Mouse (Mus musculus) left cerebral cortex, postnatal 36 days (tissue): ENCODE results near the gene Prkd3. TPM values are rescaled to one million over a fixed set of nuclear protein-coding genes. Genes with fewer than 3 reads are reported as not detected.

Experiments
- DNase-seq, 2 experiments: peaks; one replicate each; pipeline ENCODE4 v3.0.0; 2021 to 2022; ENCODE audit warnings: low spot score in 2 of 2, mixed read lengths in 1 of 2
- intact Hi-C: fragments of 180-260 bp; cut with DNase I; formaldehyde crosslinking; loops from one replicate; pipeline ENCODE4 v1.15.1; 2025
- total RNA-seq, 2 experiments: library from RNA; stranded (reverse); gene quantifications; 2 replicates each; pipeline ENCODE4 v1.2.3; 2021

Prkd3 gene
- total RNA-seq, 2 experiments from 2014 or later, result 10.1 to 10.2 TPM

- intact Hi-C loops, result loop anchor here (5.0 kb wide), 1 partner anchor 53 kb away; no protein-coding TSS in a partner anchor
- no peak for DNase-seq
Observed at GRCm38 (mm10) chr17:79014911-79015685, 5.5 kb downstream of the Prkd3 start.

DNA sequence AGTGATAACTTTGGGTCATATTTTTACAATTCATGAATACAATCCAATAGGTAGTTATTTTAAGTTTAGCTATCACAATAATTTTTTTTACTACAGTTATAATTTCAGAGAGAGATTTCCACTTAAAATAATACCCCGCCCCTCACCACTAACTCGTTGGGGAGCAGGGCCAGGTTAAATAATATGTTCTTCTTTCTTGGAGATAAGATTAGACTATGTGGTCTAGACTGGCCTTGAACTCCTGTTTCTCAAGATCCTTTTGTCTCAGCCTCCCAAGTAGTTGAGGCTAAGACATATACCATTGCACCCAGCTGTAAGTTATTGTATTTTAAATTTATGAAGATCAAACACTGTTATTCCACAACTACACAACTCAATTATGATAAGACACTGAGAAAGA, 7.0 kb downstream of the Prkd3 start:
- DNase-seq, result no peak
- intact Hi-C loops, result no loop called here

GRCm38 (mm10) chr17:78999745-79000270, 20.8 kb downstream of the Prkd3 start:
- intact Hi-C loops, result no loop called here
- no peak for DNase-seq

DNA sequence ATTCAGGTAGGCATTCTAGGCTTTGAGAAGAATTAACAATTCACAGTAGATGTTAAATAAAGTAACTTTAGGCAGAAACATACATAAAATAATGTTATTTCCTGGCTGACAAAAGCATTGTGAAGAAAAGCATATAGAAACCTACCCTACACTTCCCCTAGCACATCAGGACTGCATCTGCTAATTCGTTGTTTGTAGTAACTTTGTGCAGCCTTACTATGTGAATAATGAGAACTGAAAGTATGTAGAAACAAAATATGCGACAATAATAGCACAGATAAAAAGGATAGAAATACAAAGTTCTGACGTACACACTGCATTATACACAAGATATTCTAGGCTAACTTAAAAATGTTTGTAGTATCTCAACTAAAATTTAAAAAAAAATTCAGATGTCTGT, 21.4 kb downstream of the Prkd3 start:
- intact Hi-C loops, result no loop called here
- DNase-seq, result no peak

- DNase-seq, result no peak
- intact Hi-C loops, result loop anchor here (1.0 kb wide), 1 partner anchor 23 kb away; no protein-coding TSS in a partner anchor
Observed at GRCm38 (mm10) chr17:78998130-78998529, 22.5 kb downstream of the Prkd3 start.

GRCm38 (mm10) chr17:78994931-78995820, 25.4 kb downstream of the Prkd3 start:
- no peak for DNase-seq

GRCm38 (mm10) chr17:78994382-78994781, 26.2 kb downstream of the Prkd3 start:
- intact Hi-C loops, result no loop called here
- DNase-seq, result no peak

More at GRCm38 (mm10) chr17:78994931-78995820, 25.4 kb downstream of the Prkd3 start:
- intact Hi-C loops, result no loop called here

GRCm38 (mm10) chr17:78993670-78994069, 26.9 kb downstream of the Prkd3 start:
- no peak for DNase-seq
- intact Hi-C loops, result no loop called here

- intact Hi-C loops, result no loop called here
Observed at GRCm38 (mm10) chr17:78992303-78993027, 28.2 kb downstream of the Prkd3 start.

DNA sequence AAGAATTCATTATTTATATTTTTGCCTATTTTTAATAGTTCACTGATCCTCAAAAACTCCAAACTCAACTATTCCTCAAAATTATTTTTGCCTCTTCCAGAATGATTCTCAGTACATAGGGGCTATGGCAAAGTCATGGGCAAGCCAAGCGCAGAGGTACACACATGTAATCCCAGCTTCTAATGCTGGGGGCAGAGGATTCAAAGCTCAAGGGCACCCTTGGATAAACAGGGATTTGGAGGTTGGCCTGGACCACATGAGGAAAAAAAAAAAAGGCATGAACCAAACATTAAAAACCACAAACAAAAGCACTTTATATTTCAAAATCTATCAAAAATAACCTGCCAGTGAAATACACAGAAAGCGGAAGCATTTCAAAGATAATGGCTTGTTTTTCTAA, 29.1 kb downstream of the Prkd3 start:
- intact Hi-C loops, result no loop called here
- DNase-seq, result no peak

More at GRCm38 (mm10) chr17:78992303-78993027, 28.2 kb downstream of the Prkd3 start:
- no peak for DNase-seq

DNA sequence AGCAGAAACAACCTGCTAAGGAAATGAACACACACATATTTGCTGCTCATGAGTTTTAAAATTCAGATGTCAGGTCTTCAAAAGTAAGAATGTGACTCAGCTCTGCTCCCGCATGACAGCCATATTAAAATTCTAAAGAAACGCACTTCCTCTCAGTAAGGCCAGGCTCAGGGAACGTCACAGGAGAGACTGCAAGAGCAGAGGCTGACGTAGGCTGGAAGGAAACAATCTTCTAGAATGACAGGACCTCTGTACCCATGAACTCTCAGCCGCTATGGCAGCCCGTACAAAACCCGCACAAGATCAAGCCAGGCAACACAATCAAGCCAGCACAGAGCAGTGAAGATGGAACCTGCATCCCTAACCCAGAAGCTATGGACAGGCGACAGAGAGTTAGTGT, 31.6 kb downstream of the Prkd3 start:
- DNase-seq, result no peak
- intact Hi-C loops, result no loop called here

- intact Hi-C loops, result no loop called here
- DNase-seq, result no peak
Observed at GRCm38 (mm10) chr17:78983736-78984135, 36.9 kb downstream of the Prkd3 start.

DNA sequence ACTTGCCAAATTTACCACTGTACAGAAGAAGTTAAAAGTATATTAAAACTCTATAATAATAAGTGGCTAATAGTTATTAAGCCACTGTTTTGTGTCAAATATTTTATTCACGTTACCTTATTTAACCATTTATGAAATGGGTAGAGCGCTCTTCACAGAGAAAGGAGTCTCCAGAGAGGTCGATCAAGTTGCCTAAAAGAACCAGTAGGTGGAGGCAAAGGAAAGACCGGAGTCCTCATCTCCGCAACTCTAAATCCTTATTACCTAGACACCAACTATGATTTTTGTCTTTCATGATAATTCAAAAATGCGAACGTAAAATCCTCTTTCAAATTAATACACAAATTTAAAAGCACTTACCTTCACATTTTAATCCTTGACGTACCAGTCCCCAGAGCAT, 37.5 kb downstream of the Prkd3 start:
- intact Hi-C loops, result no loop called here
- DNase-seq, result no peak

DNA sequence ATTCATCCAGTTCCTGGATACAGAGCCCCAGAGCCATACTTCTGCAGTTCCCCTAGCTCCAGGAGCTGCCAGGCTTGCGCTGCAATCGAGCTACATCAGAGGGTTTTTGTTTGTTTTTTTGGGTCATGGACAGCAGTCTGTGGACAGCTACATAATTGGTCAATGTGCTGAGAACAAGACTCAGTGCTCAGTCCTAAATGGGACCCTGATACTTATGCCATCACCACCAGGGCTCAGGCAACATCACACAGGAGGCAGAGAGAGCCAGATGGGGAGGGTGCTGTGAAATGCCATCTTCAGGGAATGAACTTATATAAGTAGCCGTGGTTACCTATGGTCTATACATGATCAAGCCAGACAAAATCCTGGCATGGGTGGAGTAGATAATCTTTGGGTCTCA, 52.1 kb downstream of the Prkd3 start:
- no peak for DNase-seq
- intact Hi-C loops, result no loop called here

GRCm38 (mm10) chr17:78966092-78966883, 54.3 kb downstream of the Prkd3 start:
- intact Hi-C loops, result no loop called here
- no peak for DNase-seq

GRCm38 (mm10) chr17:78964387-78964786, 56.2 kb downstream of the Prkd3 start:
- peak in 1 of 2 experiments; percentile 9 for DNase-seq
- intact Hi-C loops, result loop anchor here (5.0 kb wide), 1 partner anchor 53 kb away; no protein-coding TSS in a partner anchor

DNA sequence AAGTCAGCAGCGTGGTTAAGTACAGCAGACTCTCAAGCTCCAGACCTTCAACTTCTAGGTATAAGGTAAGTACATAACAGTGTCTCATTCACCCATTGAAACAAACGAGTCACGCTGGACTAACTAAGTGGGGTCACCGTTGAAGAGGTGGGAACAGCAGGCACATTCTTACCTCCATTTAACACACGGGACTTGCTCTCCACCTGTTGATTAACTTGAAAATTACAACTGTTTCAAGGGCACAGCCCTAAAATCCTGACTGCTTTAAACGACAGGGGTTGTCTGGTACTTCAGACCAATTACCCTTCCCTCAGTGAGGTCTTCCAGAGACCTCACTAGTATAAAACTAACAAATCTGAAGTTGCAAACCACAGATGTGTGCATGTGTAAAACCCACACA, 61.1 kb downstream of the Prkd3 start:
- intact Hi-C loops, result no loop called here
- no peak for DNase-seq

- DNase-seq, result no peak
- intact Hi-C loops, result no loop called here
Observed at GRCm38 (mm10) chr17:78953240-78953639, 67.4 kb downstream of the Prkd3 start.

- no peak for DNase-seq
- intact Hi-C loops, result no loop called here
Observed at GRCm38 (mm10) chr17:78952070-78952469, 68.5 kb downstream of the Prkd3 start.
